Mouse (Mus musculus) testis, adult 2 months (tissue): ENCODE data around the gene Fkbp5.

Experiments
- CTCF ChIP-seq: fragments of 200-500 bp; IDR thresholded peaks from 2 replicates; pipeline ENCODE4 v1.5.1; 2012; ENCODE audit warnings: low read depth, mild to moderate bottlenecking, inconsistent platforms, low read length, moderate library complexity; ENCODE audit not compliant: control insufficient read depth, insufficient read depth, insufficient replicate concordance
- POLR2A ChIP-seq: fragments of 200-500 bp; IDR thresholded peaks from 2 replicates; pipeline ENCODE4 v1.6.1; 2012; ENCODE audit warnings: low read depth, mild to moderate bottlenecking, inconsistent platforms, low read length, moderate library complexity; ENCODE audit not compliant: control insufficient read depth

GRCm38 (mm10) chr17:28533327-28533726 lies 16.0 kb upstream of the Fkbp5 start:
- TF ChIP-seq CTCF (no peak), POLR2A (peak; percentile 59; the same call in 1 of the 2 replicates)
